Mouse (Mus musculus): Measurements from ENCODE around the gene App. TPM values are rescaled to one million over a fixed set of nuclear protein-coding genes. Genes with fewer than 3 reads are reported as not detected.

The App gene
- polyA plus RNA-seq, 1 experiment from 2014 or later, result 94.7 TPM

- H3K36me3 ChIP-seq, result peaks cover 65% of the 10 kb centered on the region
- no peak overlapping the region for H3K4me3 ChIP-seq
- H3K9me3 ChIP-seq (replicated peaks), result no peaks in the 10 kb centered on the region
- no peak for DNase-seq (ENCODE audit: low spot score)
- H3K27ac ChIP-seq, result no peak overlapping the region
- WGBS, result 95% methylated on average over 7 of the region's 7 CpGs
- no peaks in the 10 kb centered on the region for H3K27me3 ChIP-seq (ENCODE audit: low read depth, poor library complexity, severe bottlenecking)
- no peaks in the 10 kb centered on the region for H3K4me1 ChIP-seq
Observed at GRCm38 (mm10) chr16:84969026-84969425, 204.5 kb downstream of the App start.

GRCm38 (mm10) chr16:84966983-84967382, 206.6 kb downstream of the App start:
- Histone ChIP-seq H3K36me3 (peaks cover 63% of the 10 kb centered on the region), H3K9me3 (replicated peaks) (no peaks in the 10 kb centered on the region), H3K27me3 (ENCODE audit: low read depth, poor library complexity, severe bottlenecking) (no peaks in the 10 kb centered on the region), H3K4me3 (no peak overlapping the region), H3K27ac (no peak overlapping the region), H3K4me1 (no peaks in the 10 kb centered on the region)
- no peak for DNase-seq (ENCODE audit: low spot score)
- WGBS, result 88% methylated on average over 4 of the region's 4 CpGs

GRCm38 (mm10) chr16:84966096-84966495, 207.5 kb downstream of the App start:
- Histone ChIP-seq H3K4me3 (no peak overlapping the region), H3K36me3 (peaks cover 67% of the 10 kb centered on the region), H3K27me3 (ENCODE audit: low read depth, poor library complexity, severe bottlenecking) (no peaks in the 10 kb centered on the region), H3K27ac (no peak overlapping the region), H3K4me1 (no peaks in the 10 kb centered on the region), H3K9me3 (replicated peaks) (no peaks in the 10 kb centered on the region)
- WGBS, result 83% methylated on average over 13 of the region's 13 CpGs
- no peak for DNase-seq (ENCODE audit: low spot score)

GRCm38 (mm10) chr16:84963960-84964359, 209.6 kb downstream of the App start:
- Histone ChIP-seq H3K9me3 (replicated peaks) (no peaks in the 10 kb centered on the region), H3K36me3 (peaks cover 69% of the 10 kb centered on the region), H3K4me1 (no peaks in the 10 kb centered on the region), H3K4me3 (no peak overlapping the region), H3K27ac (no peak overlapping the region), H3K27me3 (ENCODE audit: low read depth, poor library complexity, severe bottlenecking) (no peaks in the 10 kb centered on the region)
- DNase-seq (ENCODE audit: low spot score), result no peak
- WGBS, result 92% methylated on average over 9 of the region's 9 CpGs

GRCm38 (mm10) chr16:84963527-84963926, 210.0 kb downstream of the App start:
- WGBS, result 90% methylated on average over 12 of the region's 12 CpGs
- Histone ChIP-seq H3K27me3 (ENCODE audit: low read depth, poor library complexity, severe bottlenecking) (no peaks in the 10 kb centered on the region), H3K27ac (no peak overlapping the region), H3K4me3 (no peak overlapping the region), H3K9me3 (replicated peaks) (no peaks in the 10 kb centered on the region), H3K4me1 (no peaks in the 10 kb centered on the region), H3K36me3 (peaks cover 67% of the 10 kb centered on the region)
- DNase-seq (ENCODE audit: low spot score), result no peak

GRCm38 (mm10) chr16:84957253-84957652, 216.3 kb downstream of the App start:
- 65% methylated on average over 6 of the region's 6 CpGs for WGBS
- H3K36me3 ChIP-seq, result peaks cover 59% of the 10 kb centered on the region
- H3K27ac ChIP-seq, result no peak overlapping the region

GRCm38 (mm10) chr16:84956690-84957089, 216.9 kb downstream of the App start:
- Histone ChIP-seq H3K4me3 (no peak overlapping the region), H3K9me3 (replicated peaks) (no peaks in the 10 kb centered on the region), H3K36me3 (peaks cover 58% of the 10 kb centered on the region), H3K4me1 (0 out of 2 replicates have a peak, but pooled peaks cover 3% of the 10 kb centered on the region), H3K27ac (no peak overlapping the region), H3K27me3 (ENCODE audit: low read depth, poor library complexity, severe bottlenecking) (no peaks in the 10 kb centered on the region)
- 97% methylated on average over 2 of the region's 2 CpGs for WGBS
- DNase-seq (ENCODE audit: low spot score), result peak; percentile 23

More at GRCm38 (mm10) chr16:84957253-84957652, 216.3 kb downstream of the App start:
- no peak for DNase-seq (ENCODE audit: low spot score)
- H3K4me3 ChIP-seq, result no peak overlapping the region
- H3K9me3 ChIP-seq (replicated peaks), result no peaks in the 10 kb centered on the region
- 0 out of 2 replicates have a peak, but pooled peaks cover 3% of the 10 kb centered on the region for H3K4me1 ChIP-seq
- H3K27me3 ChIP-seq (ENCODE audit: low read depth, poor library complexity, severe bottlenecking), result no peaks in the 10 kb centered on the region

GRCm38 (mm10) chr16:84955840-84956239, 217.7 kb downstream of the App start:
- no peaks in the 10 kb centered on the region for H3K9me3 ChIP-seq (replicated peaks)
- H3K27ac ChIP-seq, result no peak overlapping the region
- 70% methylated on average over 1 of the region's 1 CpGs for WGBS
- H3K27me3 ChIP-seq (ENCODE audit: low read depth, poor library complexity, severe bottlenecking), result no peaks in the 10 kb centered on the region
- no peak for DNase-seq (ENCODE audit: low spot score)
- no peak overlapping the region for H3K4me3 ChIP-seq
- H3K4me1 ChIP-seq, result 0 out of 2 replicates have a peak, but pooled peaks cover 3% of the 10 kb centered on the region
- peaks cover 49% of the 10 kb centered on the region for H3K36me3 ChIP-seq

GRCm38 (mm10) chr16:84955204-84955839, 218.2 kb downstream of the App start:
- WGBS, result 37% methylated on average over 26 of the region's 26 CpGs
- Histone ChIP-seq H3K9me3 (replicated peaks) (no peaks in the 10 kb centered on the region), H3K4me3 (peak overlapping the region; percentile 27; the same call in 1 of the 2 replicates), H3K27me3 (ENCODE audit: low read depth, poor library complexity, severe bottlenecking) (no peaks in the 10 kb centered on the region), H3K36me3 (peaks cover 44% of the 10 kb centered on the region), H3K4me1 (0 out of 2 replicates have a peak, but pooled peaks cover 3% of the 10 kb centered on the region), H3K27ac (0 out of 2 replicates have a peak overlapping the region, but pooled peaks have one; percentile 44)
- peak; percentile 86 for DNase-seq (ENCODE audit: low spot score)

GRCm38 (mm10) chr16:84931024-84931423, 242.5 kb downstream of the App start:
- no peaks in the 10 kb centered on the region for H3K27me3 ChIP-seq (ENCODE audit: low read depth, poor library complexity, severe bottlenecking)
- no peak overlapping the region for H3K4me3 ChIP-seq
- no peak overlapping the region for H3K27ac ChIP-seq
- H3K36me3 ChIP-seq, result no peaks in the 10 kb centered on the region
- WGBS, result 88% methylated on average over 3 of the region's 3 CpGs
- DNase-seq (ENCODE audit: low spot score), result no peak
- H3K9me3 ChIP-seq (replicated peaks), result no peaks in the 10 kb centered on the region
- no peaks in the 10 kb centered on the region for H3K4me1 ChIP-seq

- Histone ChIP-seq H3K27me3 (ENCODE audit: low read depth, poor library complexity, severe bottlenecking) (no peaks in the 10 kb centered on the region), H3K9me3 (replicated peaks) (no peaks in the 10 kb centered on the region), H3K27ac (no peak overlapping the region), H3K4me1 (no peaks in the 10 kb centered on the region), H3K4me3 (no peak overlapping the region), H3K36me3 (no peaks in the 10 kb centered on the region)
- DNase-seq (ENCODE audit: low spot score), result no peak
- WGBS, result 98% methylated on average over 1 of the region's 1 CpGs
Observed at GRCm38 (mm10) chr16:84927827-84928226, 245.7 kb downstream of the App start.

- DNase-seq (ENCODE audit: low spot score), result peak; percentile 35
- no peak overlapping the region for H3K4me3 ChIP-seq
- peaks cover 17% of the 10 kb centered on the region for H3K4me1 ChIP-seq
- H3K27me3 ChIP-seq (ENCODE audit: low read depth, poor library complexity, severe bottlenecking), result no peaks in the 10 kb centered on the region
- 59% methylated on average over 5 of the region's 5 CpGs for WGBS
- H3K27ac ChIP-seq, result peak overlapping the region; percentile 69; the same call in 1 of the 2 replicates
- H3K9me3 ChIP-seq (replicated peaks), result no peaks in the 10 kb centered on the region
- no peaks in the 10 kb centered on the region for H3K36me3 ChIP-seq
Observed at GRCm38 (mm10) chr16:84919649-84920308, 253.8 kb downstream of the App start.

GRCm38 (mm10) chr16:84919087-84919486, 254.5 kb downstream of the App start:
- DNase-seq (ENCODE audit: low spot score), result no peak
- Histone ChIP-seq H3K4me1 (peaks cover 17% of the 10 kb centered on the region), H3K27me3 (ENCODE audit: low read depth, poor library complexity, severe bottlenecking) (no peaks in the 10 kb centered on the region), H3K27ac (peak overlapping the region; percentile 69; the same call in 1 of the 2 replicates), H3K36me3 (no peaks in the 10 kb centered on the region), H3K9me3 (replicated peaks) (no peaks in the 10 kb centered on the region), H3K4me3 (no peak overlapping the region)
- whole genome bisulfite sequencing, result 77% methylated on average over 3 of the region's 3 CpGs
